Mouse (Mus musculus) layer of hippocampus, adult 2 months (tissue): ENCODE measurements around the gene Rab11fip5. TPM values are rescaled to one million over a fixed set of nuclear protein-coding genes. Genes with fewer than 3 reads are reported as not detected.

Experiments used
- DNase-seq, 2 experiments: peaks; one replicate each; pipeline ENCODE4 v3.0.0; 2022; ENCODE audit warnings: low spot score in 2 of 2
- H3K27ac ChIP-seq: fragments of 200-600 bp; 2 replicates; pipeline ENCODE4 v1.8.1; 2022
- H3K4me3 ChIP-seq: fragments of 200-600 bp; 2 replicates; pipeline ENCODE4 v1.8.1; 2022; ENCODE audit warnings: mild to moderate bottlenecking
- CTCF ChIP-seq: fragments of 200-600 bp; conservative IDR thresholded peaks from 2 replicates; pipeline ENCODE4 v1.8.1; 2022; ENCODE audit warnings: antibody characterized with exemption, mild to moderate bottlenecking, moderate library complexity
- total RNA-seq, 2 experiments: library from RNA; stranded (reverse); gene quantifications; 2 replicates each; pipeline ENCODE4 v1.2.3; 2021

The Rab11fip5 gene
- total RNA-seq, 2 experiments from 2014 or later, result 55.1 to 58.2 TPM

GRCm38 (mm10) chr6:85382791-85383190, 8.4 kb upstream of the Rab11fip5 start:
- H3K4me3 ChIP-seq, result no peak overlapping the region
- TF ChIP-seq CTCF, result no peak
- DNase-seq, result no peak

DNA sequence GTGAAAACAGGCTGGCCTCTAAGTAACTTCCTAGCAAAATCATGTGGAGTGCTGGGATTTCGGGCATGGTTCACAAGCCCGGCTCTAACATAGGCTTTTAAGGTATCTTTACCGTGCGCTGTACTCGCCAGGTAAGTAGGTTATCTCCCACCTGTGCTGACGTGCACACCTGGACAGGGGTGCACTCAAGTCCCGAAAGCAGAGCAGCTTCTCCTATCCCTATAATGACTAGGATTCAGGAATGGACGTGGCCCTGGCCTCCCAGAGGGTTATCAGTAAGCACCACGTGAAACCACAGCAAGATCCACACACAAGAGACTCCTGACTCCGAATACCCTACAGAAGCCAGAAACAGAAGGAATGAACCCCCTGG, 7.2 kb upstream of the Rab11fip5 start:
- no peak for DNase-seq
- no peak for TF ChIP-seq CTCF
- no peak overlapping the region for H3K27ac ChIP-seq
- no peak overlapping the region for H3K4me3 ChIP-seq

More at GRCm38 (mm10) chr6:85382791-85383190, 8.4 kb upstream of the Rab11fip5 start:
- no peak overlapping the region for H3K27ac ChIP-seq

DNA sequence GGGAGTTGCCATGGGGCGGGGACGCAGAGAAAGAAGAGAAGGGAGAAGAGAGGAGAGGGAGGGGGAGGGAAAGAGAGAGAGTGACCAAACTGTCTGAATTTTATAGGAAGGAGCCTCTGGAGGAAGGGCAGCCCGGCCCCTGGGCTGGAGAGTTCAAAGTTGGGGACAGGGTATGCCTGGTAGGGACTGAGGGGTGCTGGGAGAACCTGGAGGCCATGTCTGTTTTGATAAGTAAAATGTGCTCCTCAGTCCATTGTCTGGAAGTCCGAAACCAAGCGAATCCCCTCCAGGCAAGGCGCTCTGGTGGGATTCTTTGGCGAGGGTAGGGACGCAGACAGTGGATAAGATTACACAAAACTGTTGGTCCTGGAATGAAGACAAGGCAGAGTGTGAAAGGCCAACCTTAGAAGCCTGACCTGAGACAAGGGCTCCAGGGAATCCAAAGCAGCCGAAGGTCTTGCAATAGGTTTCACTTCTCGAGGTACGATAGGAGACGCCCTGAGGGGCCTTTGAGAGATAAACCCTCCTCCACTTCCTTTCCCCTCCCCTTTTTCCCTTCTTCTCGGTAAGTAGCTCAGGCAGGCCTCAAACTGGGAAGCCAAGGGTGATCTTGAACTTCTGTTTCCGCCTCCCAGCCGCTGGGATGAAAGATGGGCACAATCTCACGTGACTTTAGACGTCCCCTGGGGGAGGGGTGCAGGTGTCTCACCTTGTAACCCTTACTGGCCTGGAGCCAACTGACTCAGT, 6.6 kb upstream of the Rab11fip5 start:
- TF ChIP-seq CTCF, result no peak
- Histone ChIP-seq H3K4me3 (no peak overlapping the region), H3K27ac (no peak overlapping the region)

DNA sequence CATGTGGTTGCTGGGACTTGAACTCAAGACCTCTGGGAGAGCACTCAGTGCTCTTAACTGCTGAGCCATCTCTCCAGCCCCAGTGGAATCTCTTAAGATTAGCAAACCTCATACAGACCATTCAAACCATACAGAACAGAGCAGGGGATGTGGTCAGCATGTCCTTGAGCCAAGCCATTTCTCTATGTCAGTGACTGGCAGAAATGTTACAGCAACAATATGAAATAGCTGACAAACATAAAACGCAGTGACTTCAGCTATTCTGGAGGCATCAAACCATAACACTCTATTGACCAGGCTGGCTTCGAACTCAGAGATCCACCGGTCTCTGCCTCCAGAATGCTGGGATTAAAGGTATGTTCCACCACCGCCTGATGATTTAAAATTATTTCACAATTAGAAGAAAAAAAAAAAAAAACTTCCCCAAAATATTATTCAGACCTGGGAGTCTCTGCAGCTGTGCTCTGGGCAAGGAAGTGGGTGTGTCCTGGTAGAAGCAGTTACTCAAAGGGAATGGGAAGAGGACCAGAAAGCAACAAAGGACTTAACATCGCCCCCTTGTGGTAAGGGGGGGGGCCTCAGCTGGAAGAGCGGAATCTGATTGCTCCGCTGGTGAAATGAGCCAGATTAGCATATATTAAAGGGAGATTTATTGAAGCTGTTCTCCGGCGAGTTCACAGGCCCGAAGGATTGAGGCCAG, 5.9 kb upstream of the Rab11fip5 start:
- Histone ChIP-seq H3K27ac (no peak overlapping the region), H3K4me3 (no peak overlapping the region)
- DNase-seq, result peak; percentile 74 to 84
- TF ChIP-seq CTCF, result peak; percentile 89

More for the DNA sequence above, 6.6 kb upstream of the Rab11fip5 start:
- no peak for DNase-seq

DNA sequence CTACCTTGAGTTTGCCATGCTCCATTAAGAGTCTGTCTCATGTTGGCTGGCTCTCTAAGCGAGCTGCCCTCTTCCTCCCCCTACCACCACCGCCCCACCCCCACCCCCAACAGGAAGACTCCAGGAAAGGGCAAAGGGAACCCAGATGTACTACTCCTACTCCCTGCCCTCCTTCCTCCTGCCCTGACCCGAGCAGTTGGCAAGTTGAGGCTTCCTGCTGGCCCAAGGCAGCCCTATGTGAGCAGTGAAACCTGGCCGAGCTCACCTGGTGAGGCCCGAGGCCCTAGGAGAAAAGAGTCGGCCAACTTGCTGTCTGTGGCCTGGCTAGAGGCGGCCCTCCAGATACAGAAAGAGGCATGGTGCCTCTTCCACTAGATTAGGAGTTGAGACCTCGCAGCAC, 4.2 kb upstream of the Rab11fip5 start:
- Histone ChIP-seq H3K27ac (no peak overlapping the region), H3K4me3 (no peak overlapping the region)
- no peak for TF ChIP-seq CTCF
- DNase-seq, result no peak

- Histone ChIP-seq H3K4me3 (no peak overlapping the region), H3K27ac (no peak overlapping the region)
- TF ChIP-seq CTCF, result no peak
- no peak for DNase-seq
Observed at GRCm38 (mm10) chr6:85377876-85378275, 3.4 kb upstream of the Rab11fip5 start.

- no peak for TF ChIP-seq CTCF
- Histone ChIP-seq H3K27ac (no peak overlapping the region), H3K4me3 (no peak overlapping the region)
- DNase-seq, result no peak
Observed at GRCm38 (mm10) chr6:85377066-85377734, 2.8 kb upstream of the Rab11fip5 start.

- DNase-seq, result peak; percentile 90 to 94
- peak overlapping the region; percentile 97 for H3K4me3 ChIP-seq
- peak overlapping the region; percentile 84 for H3K27ac ChIP-seq
- TF ChIP-seq CTCF, result no peak
Observed at GRCm38 (mm10) chr6:85374734-85375114, 290 bp upstream of the Rab11fip5 start.

- no peak for DNase-seq
- TF ChIP-seq CTCF, result no peak
- Histone ChIP-seq H3K4me3 (peak overlapping the region; percentile 97), H3K27ac (peak overlapping the region; percentile 89)
Observed at GRCm38 (mm10) chr6:85373066-85373860, 1.2 kb downstream of the Rab11fip5 start.

DNA sequence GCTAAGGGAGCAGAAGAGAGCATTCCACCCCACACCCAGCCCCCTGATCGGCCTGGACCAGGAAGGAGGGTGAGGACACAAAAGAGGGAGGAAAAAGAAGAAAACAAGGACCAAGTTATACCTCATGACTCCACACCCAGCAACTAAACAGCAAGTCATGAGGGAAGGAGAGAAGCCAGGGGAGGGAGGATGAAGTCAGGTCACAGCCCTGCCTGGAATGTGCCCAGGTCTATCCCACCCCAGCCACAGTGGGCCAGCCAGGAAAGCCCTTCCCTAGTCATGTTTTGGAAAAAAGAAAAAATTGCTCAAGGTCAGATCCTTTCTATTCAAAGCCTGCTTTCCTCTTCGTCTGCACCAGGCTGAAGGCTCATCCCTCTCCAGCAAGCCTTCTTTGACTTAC, 1.9 kb downstream of the Rab11fip5 start:
- Histone ChIP-seq H3K27ac (peak overlapping the region; percentile 53; the same call in 1 of the 2 replicates), H3K4me3 (peak overlapping the region; percentile 97)
- DNase-seq, result no peak
- TF ChIP-seq CTCF, result no peak

DNA sequence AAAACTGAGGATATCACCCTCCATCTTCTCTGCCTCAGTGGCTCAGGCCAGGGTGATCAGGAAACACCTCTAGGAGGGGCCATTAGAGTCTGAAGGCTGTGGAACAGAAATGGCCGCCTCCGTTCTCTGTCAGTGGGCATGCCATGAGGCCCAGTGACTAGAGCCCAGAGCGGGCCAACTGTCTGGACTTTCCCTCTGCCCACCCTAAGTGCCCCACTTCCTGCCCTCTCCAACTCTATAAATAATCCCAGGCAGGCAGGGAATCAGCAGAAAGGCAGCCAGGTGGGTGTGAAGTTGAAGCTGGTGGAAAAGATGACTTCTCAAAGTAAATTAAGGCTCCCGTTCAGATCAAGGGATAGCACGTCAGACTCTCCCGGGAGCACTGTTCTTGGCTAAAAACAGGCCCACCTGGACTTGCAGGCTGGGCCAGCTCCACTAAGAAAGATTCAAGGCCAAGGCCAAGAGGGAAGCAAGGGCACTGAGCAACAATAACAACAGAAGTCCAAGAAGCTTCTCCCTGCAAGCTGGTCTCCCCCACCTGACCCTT, 2.5 kb downstream of the Rab11fip5 start:
- DNase-seq, result no peak
- H3K27ac ChIP-seq, result no peak overlapping the region; the same call in 1 of the 2 replicates
- H3K4me3 ChIP-seq, result peak overlapping the region; percentile 97; the same call in 1 of the 2 replicates
- no peak for TF ChIP-seq CTCF
